Mouse (Mus musculus) spleen, adult 2 months (tissue): ENCODE results near the gene Dnajb13.

ENCODE experiments used
- CTCF ChIP-seq: fragments of 200-500 bp; IDR thresholded peaks from 2 replicates; pipeline ENCODE4 v1.5.1; 2011; ENCODE audit warnings: mild to moderate bottlenecking, inconsistent platforms; ENCODE audit not compliant: insufficient read depth, insufficient read length, insufficient replicate concordance; ENCODE audit errors: extremely low read depth
- POLR2A ChIP-seq: fragments of 200-500 bp; IDR thresholded peaks from 2 replicates; pipeline ENCODE4 v1.6.1; 2011; ENCODE audit warnings: low read depth, low read length, inconsistent platforms

GRCm38 (mm10) chr7:100487301-100487700 lies 27.5 kb downstream of the Dnajb13 start:
- TF ChIP-seq CTCF (no peak), POLR2A (no peak)
